Mouse (Mus musculus): ENCODE results near the gene Ly6g6d. TPM values are rescaled to one million over a fixed set of nuclear protein-coding genes. Genes with fewer than 3 reads are reported as not detected.
"Not testable (repeated sequence)": the region's sequence is repeated elsewhere in the genome, so short reads cannot be mapped to it uniquely, and the experiment has no call there.

Ly6g6d gene
- polyA plus RNA-seq, 1 experiment = not detected

- no peak overlapping the region for H3K27ac ChIP-seq (ENCODE audit: insufficient read depth, low read depth, low read length)
- H3K4me1 ChIP-seq (ENCODE audit: control insufficient read depth, insufficient read depth, low read length) = peaks cover 5% of the 10 kb centered on the region
- TF ChIP-seq POLR2A (IDR thresholded peaks at IDR 0.05; ENCODE audit: insufficient read depth, low read depth, low read length) (no peak), CTCF (IDR thresholded peaks at IDR 0.05; ENCODE audit: insufficient read depth, low read depth, low read length) (no peak)
- no peak overlapping the region for H3K4me3 ChIP-seq (ENCODE audit: insufficient read depth, low read depth, low read length)
- WGBS = 58% methylated on average over 6 of the region's 6 CpGs
Measured at GRCm38 (mm10) chr17:35034896-35035295, 43.0 kb downstream of the Ly6g6d start.

GRCm38 (mm10) chr17:35033703-35034102 lies 44.2 kb downstream of the Ly6g6d start:
- H3K4me1 ChIP-seq (ENCODE audit: control insufficient read depth, insufficient read depth, low read length); H3K27ac ChIP-seq (ENCODE audit: insufficient read depth, low read depth, low read length); H3K4me3 ChIP-seq (ENCODE audit: insufficient read depth, low read depth, low read length): not testable (repeated sequence)
- 75% methylated on average over 1 of the region's 1 CpGs for WGBS

GRCm38 (mm10) chr17:35032323-35032870 lies 45.5 kb downstream of the Ly6g6d start:
- 84% methylated on average over 8 of the region's 8 CpGs for WGBS
- peaks cover 10% of the 10 kb centered on the region for H3K4me1 ChIP-seq (ENCODE audit: control insufficient read depth, insufficient read depth, low read length)
- no peak for TF ChIP-seq POLR2A (IDR thresholded peaks at IDR 0.05; ENCODE audit: insufficient read depth, low read depth, low read length)
- no peak for TF ChIP-seq CTCF (IDR thresholded peaks at IDR 0.05; ENCODE audit: insufficient read depth, low read depth, low read length)
- H3K27ac ChIP-seq (ENCODE audit: insufficient read depth, low read depth, low read length) = no peak overlapping the region
- H3K4me3 ChIP-seq (ENCODE audit: insufficient read depth, low read depth, low read length) = no peak overlapping the region

- TF ChIP-seq POLR2A (IDR thresholded peaks at IDR 0.05; ENCODE audit: insufficient read depth, low read depth, low read length) = no peak
- no peak for TF ChIP-seq CTCF (IDR thresholded peaks at IDR 0.05; ENCODE audit: insufficient read depth, low read depth, low read length)
- 87% methylated on average over 7 of the region's 7 CpGs for WGBS
- Histone ChIP-seq H3K27ac (ENCODE audit: insufficient read depth, low read depth, low read length) (no peak overlapping the region), H3K4me1 (ENCODE audit: control insufficient read depth, insufficient read depth, low read length) (peaks cover 10% of the 10 kb centered on the region), H3K4me3 (ENCODE audit: insufficient read depth, low read depth, low read length) (no peak overlapping the region)
Measured at GRCm38 (mm10) chr17:35031880-35032279, 46.0 kb downstream of the Ly6g6d start.

- TF ChIP-seq CTCF (IDR thresholded peaks at IDR 0.05; ENCODE audit: insufficient read depth, low read depth, low read length) (no peak), POLR2A (IDR thresholded peaks at IDR 0.05; ENCODE audit: insufficient read depth, low read depth, low read length) (no peak)
Measured at GRCm38 (mm10) chr17:35031272-35031671, 46.6 kb downstream of the Ly6g6d start.

GRCm38 (mm10) chr17:35029691-35030532 lies 48.0 kb downstream of the Ly6g6d start:
- H3K4me3 ChIP-seq (ENCODE audit: insufficient read depth, low read depth, low read length) = no peak overlapping the region
- no peak for TF ChIP-seq CTCF (IDR thresholded peaks at IDR 0.05; ENCODE audit: insufficient read depth, low read depth, low read length)
- WGBS = 41% methylated on average over 19 of the region's 19 CpGs
- peaks cover 16% of the 10 kb centered on the region for H3K4me1 ChIP-seq (ENCODE audit: control insufficient read depth, insufficient read depth, low read length)
- no peak overlapping the region for H3K27ac ChIP-seq (ENCODE audit: insufficient read depth, low read depth, low read length)

More at GRCm38 (mm10) chr17:35031272-35031671, 46.6 kb downstream of the Ly6g6d start:
- H3K4me3 ChIP-seq (ENCODE audit: insufficient read depth, low read depth, low read length) = no peak overlapping the region
- H3K4me1 ChIP-seq (ENCODE audit: control insufficient read depth, insufficient read depth, low read length) = peaks cover 10% of the 10 kb centered on the region
- 87% methylated on average over 11 of the region's 11 CpGs for WGBS
- H3K27ac ChIP-seq (ENCODE audit: insufficient read depth, low read depth, low read length) = no peak overlapping the region

GRCm38 (mm10) chr17:35028315-35028714 lies 49.5 kb downstream of the Ly6g6d start:
- Histone ChIP-seq H3K27ac (ENCODE audit: insufficient read depth, low read depth, low read length) (no peak overlapping the region), H3K4me3 (ENCODE audit: insufficient read depth, low read depth, low read length) (no peak overlapping the region), H3K4me1 (ENCODE audit: control insufficient read depth, insufficient read depth, low read length) (peaks cover 16% of the 10 kb centered on the region)
- WGBS = 82% methylated on average over 2 of the region's 2 CpGs
- no peak for TF ChIP-seq CTCF (IDR thresholded peaks at IDR 0.05; ENCODE audit: insufficient read depth, low read depth, low read length)
- TF ChIP-seq POLR2A (IDR thresholded peaks at IDR 0.05; ENCODE audit: insufficient read depth, low read depth, low read length) = no peak

GRCm38 (mm10) chr17:35027277-35028068 lies 50.4 kb downstream of the Ly6g6d start, which contains the start of gene Sapcd1:
TSS of gene Sapcd1 (minus strand) at chr17:35028016.
- Histone ChIP-seq H3K4me3 (ENCODE audit: insufficient read depth, low read depth, low read length) (no peak within 1 kb of the TSS), H3K4me1 (ENCODE audit: control insufficient read depth, insufficient read depth, low read length) (peaks cover 16% of the 10 kb centered on the region), H3K27ac (ENCODE audit: insufficient read depth, low read depth, low read length) (no peak within 1 kb of the TSS)
- TF ChIP-seq POLR2A (IDR thresholded peaks at IDR 0.05; ENCODE audit: insufficient read depth, low read depth, low read length) = no peak
- 44% methylated on average over 13 of the region's 13 CpGs for WGBS

- H3K4me1 ChIP-seq (ENCODE audit: control insufficient read depth, insufficient read depth, low read length) = peaks cover 20% of the 10 kb centered on the region
- TF ChIP-seq POLR2A (IDR thresholded peaks at IDR 0.05; ENCODE audit: insufficient read depth, low read depth, low read length) (no peak), CTCF (IDR thresholded peaks at IDR 0.05; ENCODE audit: insufficient read depth, low read depth, low read length) (no peak)
- 80% methylated on average over 5 of the region's 5 CpGs for WGBS
- H3K27ac ChIP-seq (ENCODE audit: insufficient read depth, low read depth, low read length) = no peak overlapping the region
- H3K4me3 ChIP-seq (ENCODE audit: insufficient read depth, low read depth, low read length) = no peak overlapping the region
Measured at GRCm38 (mm10) chr17:35026206-35026605, 51.7 kb downstream of the Ly6g6d start.

Data from olfactory bulb, adult 2 months (tissue).